Mouse (Mus musculus): Measurements from ENCODE around the gene Rcan1.

DNA sequence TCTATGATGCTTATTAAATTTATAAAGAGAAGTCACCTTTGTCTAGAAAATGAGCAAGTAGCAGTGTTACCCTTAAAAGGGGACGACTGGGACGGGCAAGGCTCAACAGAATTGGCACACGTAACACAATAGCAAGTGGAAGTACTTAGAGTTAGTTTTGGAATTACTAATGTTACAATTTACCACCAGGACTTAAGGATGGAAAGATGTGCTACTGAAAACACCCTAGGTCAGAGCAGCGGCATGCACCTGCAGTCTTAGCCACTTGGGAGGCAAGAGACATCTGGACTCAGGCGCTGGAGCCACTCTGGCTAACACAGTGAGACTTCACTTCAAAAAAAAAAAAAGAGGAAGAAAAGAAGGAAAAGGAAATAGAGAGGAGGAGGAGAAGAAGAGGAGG is 14.7 kb downstream of the Rcan1 start:
- TF ChIP-seq CTCF (IDR thresholded peaks at IDR 0.05; ENCODE audit: borderline replicate concordance, extremely low read depth, insufficient read depth, insufficient read length) (no peak), POLR2A (IDR thresholded peaks at IDR 0.05; ENCODE audit: borderline replicate concordance, extremely low read depth, insufficient read depth, insufficient read length, poor library complexity, severe bottlenecking) (no peak)
